In the genomic region with DNA sequence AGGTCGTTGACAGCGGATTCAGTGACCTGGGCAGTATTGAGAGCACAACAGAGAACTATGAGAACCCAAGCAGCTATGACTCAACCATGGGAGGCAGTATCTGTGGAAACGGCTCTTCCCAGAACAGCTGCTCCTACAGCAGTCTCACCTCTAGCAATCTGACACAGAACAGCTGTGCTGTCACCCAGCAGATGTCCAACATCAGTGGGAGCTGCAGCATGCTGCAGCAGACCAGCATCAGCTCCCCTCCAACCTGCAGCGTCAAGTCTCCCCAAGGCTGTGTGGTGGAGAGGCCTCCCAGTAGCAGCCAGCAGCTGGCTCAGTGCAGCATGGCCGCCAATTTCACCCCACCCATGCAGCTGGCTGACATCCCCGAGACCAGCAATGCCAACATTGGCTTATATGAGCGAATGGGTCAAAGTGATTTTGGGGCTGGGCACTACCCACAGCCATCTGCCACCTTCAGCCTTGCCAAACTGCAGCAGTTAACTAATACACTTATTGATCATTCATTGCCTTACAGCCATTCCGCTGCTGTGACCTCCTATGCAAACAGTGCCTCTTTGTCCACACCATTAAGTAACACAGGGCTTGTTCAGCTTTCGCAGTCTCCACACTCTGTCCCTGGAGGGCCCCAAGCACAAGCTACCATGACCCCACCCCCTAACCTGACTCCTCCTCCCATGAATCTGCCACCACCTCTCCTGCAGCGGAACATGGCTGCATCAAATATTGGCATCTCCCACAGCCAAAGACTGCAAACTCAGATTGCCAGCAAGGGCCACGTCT, we compare ENCODE assay signal across 10 mouse cellular contexts. TPM values are rescaled to one million over a fixed set of nuclear protein-coding genes. Genes with fewer than 3 reads are reported as not detected.
A peak's percentile ranks its signal among the peaks of the same experiment; 100 is the strongest.
DNase-seq lines count a peak whose midpoint lies in the region; ATAC-seq and TF ChIP-seq lines count a peak whose summit lies in the region.
"Had no signal": no experiment of that assay in that cellular context is flagged by ENCODE, and none has a peak within 500 bp of the region (broad histone marks: within the 10 kb centered on the region; RNA-seq: fewer than 3 reads in every experiment).

No protein-coding gene starts in this region.

- WGBS in kidney, embryonic 16.5 days = 49% methylated on average over 11 of the region's 11 CpGs
- 74% methylated on average over 11 of the region's 11 CpGs for WGBS in heart, embryonic 12.5 days
- 46% methylated on average over 11 of the region's 11 CpGs for WGBS in lung, embryonic 14.5 days

- TF ChIP-seq CTCF in lung, embryonic 14.5 days (IDR thresholded peaks at IDR 0.05; ENCODE audit: low read depth) = no peak

- H3K9ac ChIP-seq in kidney, embryonic 16.5 days (replicated peaks; ENCODE audit: low read length) = no peak overlapping the region
- H3K9ac ChIP-seq in heart, embryonic 12.5 days = no peak overlapping the region
- H3K9ac ChIP-seq in lung, embryonic 14.5 days = no peak overlapping the region
- H3K9ac ChIP-seq: midbrain, embryonic 12.5 days had no signal

- peaks cover 41% of the 10 kb centered on the region for H3K36me3 ChIP-seq in kidney, embryonic 16.5 days (ENCODE audit: insufficient read depth, low read length)
- H3K36me3 ChIP-seq in heart, embryonic 12.5 days = peaks cover 65% of the 10 kb centered on the region
- H3K36me3 ChIP-seq in lung, embryonic 14.5 days (ENCODE audit: insufficient read depth) = peaks cover 40% of the 10 kb centered on the region

- H3K27me3 ChIP-seq in kidney, embryonic 16.5 days (ENCODE audit: insufficient read depth, low read length) = no peaks in the 10 kb centered on the region
- no peaks in the 10 kb centered on the region for H3K27me3 ChIP-seq in heart, embryonic 12.5 days (replicated peaks)
- H3K27me3 ChIP-seq in lung, embryonic 14.5 days (ENCODE audit: insufficient read depth, low read length) = no peaks in the 10 kb centered on the region
- H3K27me3 ChIP-seq: midbrain, embryonic 12.5 days had no signal

- no peak overlapping the region for H3K27ac ChIP-seq in kidney, embryonic 16.5 days (ENCODE audit: low read length)
- H3K27ac ChIP-seq in heart, embryonic 12.5 days (ENCODE audit: poor library complexity, severe bottlenecking) = no peak overlapping the region
- H3K27ac ChIP-seq in lung, embryonic 14.5 days (ENCODE audit: low read depth) = no peak overlapping the region
- H3K27ac ChIP-seq: gastrocnemius, adult 2 months; midbrain, embryonic 12.5 days had no signal

- ATAC-seq in kidney, embryonic 16.5 days (ENCODE audit: low FRiP score, low TSS enrichment) = peak; percentile 80
- ATAC-seq in heart, embryonic 12.5 days (ENCODE audit: insufficient number of reproducible peaks, low FRiP score) = peak; percentile 29
- ATAC-seq in lung, embryonic 14.5 days (ENCODE audit: insufficient read depth) = peak; percentile 98

- H3K4me3 ChIP-seq in kidney, embryonic 16.5 days (ENCODE audit: low read length) = no peak overlapping the region
- no peak overlapping the region for H3K4me3 ChIP-seq in heart, embryonic 12.5 days
- H3K4me3 ChIP-seq in lung, embryonic 14.5 days (ENCODE audit: low read depth, low read length) = no peak overlapping the region
- H3K4me3 ChIP-seq: gastrocnemius, adult 2 months; midbrain, embryonic 12.5 days had no signal

- H3K4me1 ChIP-seq in kidney, embryonic 16.5 days (ENCODE audit: insufficient read depth, low read length) = peaks cover 12% of the 10 kb centered on the region
- H3K4me1 ChIP-seq in heart, embryonic 12.5 days (replicated peaks) = no peaks in the 10 kb centered on the region
- H3K4me1 ChIP-seq in lung, embryonic 14.5 days (ENCODE audit: insufficient read depth) = peaks cover 2% of the 10 kb centered on the region; the same call in 1 of the 2 replicates

- DNase-seq in kidney, adult 8-10 months = no peak
- DNase-seq in R1 (ENCODE audit: low read depth, low spot score) = peak; percentile 56
- DNase-seq in lung, embryonic 14.5 days = peak; percentile 94
- no peak for DNase-seq in gastrocnemius, postnatal 25 days
- no peak for DNase-seq in urinary bladder, postnatal 10 days (ENCODE audit: low spot score)
- no peak for DNase-seq in gastrocnemius, postnatal 4 days (ENCODE audit: low spot score in 2 of 2)
- DNase-seq: gastrocnemius, adult 2 months had no signal

- no peak overlapping the region for H3K4me2 ChIP-seq in kidney, embryonic 16.5 days (replicated peaks; ENCODE audit: low read depth, low read length)
- H3K4me2 ChIP-seq in heart, embryonic 12.5 days = no peak overlapping the region
- H3K4me2 ChIP-seq in lung, embryonic 14.5 days = no peak overlapping the region
- H3K4me2 ChIP-seq: midbrain, embryonic 12.5 days had no signal

- H3K9me3 ChIP-seq in kidney, embryonic 16.5 days (ENCODE audit: low read length) = no peaks in the 10 kb centered on the region
- no peaks in the 10 kb centered on the region for H3K9me3 ChIP-seq in heart, embryonic 12.5 days (replicated peaks)
- no peaks in the 10 kb centered on the region for H3K9me3 ChIP-seq in lung, embryonic 14.5 days (ENCODE audit: low read depth, low read length)
- H3K9me3 ChIP-seq: midbrain, embryonic 12.5 days had no signal

RNA-seq across cellular contexts. Expression of a gene that starts 44.5 kb away (rescaled TPM):
- 0.22 TPM in 1 of 2 replicates, not detected in the other for polyA plus RNA-seq in kidney, embryonic 16.5 days (2015; fragmentation: Nextera tagmentation; extraction: Ambion mirVana)
- 0.17 and 0.23 TPM in 2 replicates for polyA plus RNA-seq in heart, embryonic 12.5 days (2016; fragmentation: Nextera tagmentation; extraction: Ambion mirVana)
- polyA plus RNA-seq in lung, embryonic 14.5 days (2014; fragmentation: Nextera tagmentation; extraction: Ambion mirVana) = not detected in 2 replicates
- 10 to 100 TPM; 57.7 to 62.2 TPM for total RNA-seq in gastrocnemius, postnatal 25 days (2021)
- total RNA-seq in gastrocnemius, postnatal 4 days (2021) = 10 to 100 TPM; 21.4 to 27.1 TPM
- polyA plus RNA-seq: midbrain, embryonic 12.5 days had no signal

Comparison
In these comparisons a context has a peak if more than half of its experiments do, and no peak if none do; other contexts are left out.
1. ATAC-seq: peak in every context shown above with its lines; median percentile 98 in lung, embryonic 14.5 days; 80 in kidney, embryonic 16.5 days; 29 in heart, embryonic 12.5 days.
2. DNase-seq: peak in R1 (single experiment) and lung, embryonic 14.5 days (single experiment); none in kidney, adult 8-10 months (0 of 2), gastrocnemius, postnatal 25 days (single experiment), urinary bladder, postnatal 10 days (single experiment) and gastrocnemius, postnatal 4 days (0 of 2).